Mouse (Mus musculus): ENCODE measurements around the gene Nos1ap. TPM values are rescaled to one million over a fixed set of nuclear protein-coding genes. Genes with fewer than 3 reads are reported as not detected.

The Nos1ap gene
- polyA plus RNA-seq, 1 experiment from 2014 or later = 16.3 TPM

DNA sequence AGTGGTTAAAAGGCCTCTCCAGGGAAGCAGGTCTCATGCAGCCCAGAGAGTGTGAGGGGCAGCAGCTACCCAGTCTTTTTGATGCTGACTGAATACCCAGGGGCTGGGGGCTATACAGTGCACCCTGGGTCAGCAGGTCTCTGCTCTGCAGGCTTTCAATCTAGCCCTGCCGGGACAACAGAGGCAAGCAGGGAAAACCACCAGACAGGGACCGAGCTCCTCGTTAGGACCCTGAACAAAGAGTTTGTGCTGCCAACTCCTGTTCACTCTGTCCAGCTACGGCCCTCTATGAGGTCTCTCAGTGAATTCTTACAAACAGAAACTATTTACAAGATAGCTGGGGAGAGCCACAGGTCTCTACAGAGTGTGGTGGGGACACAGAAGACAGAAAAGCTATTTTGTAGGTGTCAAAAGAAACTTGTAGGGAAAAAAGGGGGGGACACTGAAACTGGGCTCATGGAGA lies 86.4 kb downstream of the Nos1ap start:
- no peak for DNase-seq (ENCODE audit: low spot score)
- Histone ChIP-seq H3K9ac (ENCODE audit: low read depth, low read length) (no peak overlapping the region), H3K4me3 (replicated peaks; ENCODE audit: low read depth, low read length) (no peak overlapping the region), H3K27ac (no peak overlapping the region), H3K4me2 (ENCODE audit: low read length) (no peak overlapping the region), H3K36me3 (ENCODE audit: insufficient read depth, low read length) (no peaks in the 10 kb centered on the region), H3K4me1 (replicated peaks; ENCODE audit: insufficient read depth, low read length) (no peaks in the 10 kb centered on the region), H3K27me3 (ENCODE audit: insufficient read depth, low read length) (no peaks in the 10 kb centered on the region), H3K9me3 (replicated peaks; ENCODE audit: low read length) (no peaks in the 10 kb centered on the region)
- 61% methylated on average over 4 of the region's 4 CpGs for WGBS
- TF ChIP-seq CTCF (IDR thresholded peaks at IDR 0.05; ENCODE audit: low read depth) = no peak
- no peak for ATAC-seq (replicated peaks; ENCODE audit: low FRiP score, low read depth)

DNA sequence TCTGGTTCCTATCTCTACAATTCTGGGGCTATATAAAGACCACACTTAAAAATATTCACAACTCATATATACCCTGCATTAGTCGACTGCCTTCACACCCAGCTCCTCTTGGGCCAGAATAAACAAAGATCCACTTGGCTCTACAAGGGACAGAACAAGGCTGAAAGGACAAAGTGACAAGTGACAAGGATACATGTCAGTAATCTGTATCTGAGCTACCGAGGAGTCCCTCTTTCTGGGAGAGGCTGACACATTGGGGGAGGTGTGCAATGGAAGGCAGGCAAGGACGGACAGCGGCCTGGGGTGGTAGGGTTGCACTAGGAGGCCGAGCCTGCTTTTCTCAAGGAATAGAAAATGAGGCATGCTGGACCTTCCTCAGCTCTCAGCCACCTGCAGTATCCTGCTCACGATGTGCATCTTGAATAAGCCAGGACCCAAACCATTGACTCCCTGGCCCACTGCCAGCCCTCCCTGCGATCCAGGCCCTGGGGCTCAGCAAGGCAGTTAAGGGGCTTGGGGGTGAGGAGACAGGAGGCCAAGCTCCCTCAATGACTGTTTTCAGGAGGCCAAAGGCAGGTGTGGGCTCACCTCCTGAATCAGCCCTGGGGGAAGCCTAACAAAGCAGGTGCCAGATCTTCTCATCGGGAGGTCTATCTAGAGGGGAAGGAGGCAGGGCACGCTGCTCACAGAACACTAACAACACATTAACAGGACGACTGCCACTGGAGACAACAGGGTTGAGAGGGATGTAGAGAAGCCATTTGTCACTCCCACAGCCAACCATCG lies 87.0 kb downstream of the Nos1ap start:
- Histone ChIP-seq H3K9me3 (replicated peaks; ENCODE audit: low read length) (no peaks in the 10 kb centered on the region), H3K4me2 (ENCODE audit: low read length) (no peak overlapping the region), H3K4me1 (replicated peaks; ENCODE audit: insufficient read depth, low read length) (no peaks in the 10 kb centered on the region), H3K27ac (no peak overlapping the region), H3K27me3 (ENCODE audit: insufficient read depth, low read length) (no peaks in the 10 kb centered on the region), H3K9ac (ENCODE audit: low read depth, low read length) (no peak overlapping the region), H3K4me3 (replicated peaks; ENCODE audit: low read depth, low read length) (no peak overlapping the region), H3K36me3 (ENCODE audit: insufficient read depth, low read length) (no peaks in the 10 kb centered on the region)
- ATAC-seq (replicated peaks; ENCODE audit: low FRiP score, low read depth) (no peak; the same call in 1 of the 2 replicates), DNase-seq (ENCODE audit: low spot score) (no peak)
- no peak for TF ChIP-seq CTCF (IDR thresholded peaks at IDR 0.05; ENCODE audit: low read depth)
- WGBS = 33% methylated on average over 11 of the region's 11 CpGs

DNA sequence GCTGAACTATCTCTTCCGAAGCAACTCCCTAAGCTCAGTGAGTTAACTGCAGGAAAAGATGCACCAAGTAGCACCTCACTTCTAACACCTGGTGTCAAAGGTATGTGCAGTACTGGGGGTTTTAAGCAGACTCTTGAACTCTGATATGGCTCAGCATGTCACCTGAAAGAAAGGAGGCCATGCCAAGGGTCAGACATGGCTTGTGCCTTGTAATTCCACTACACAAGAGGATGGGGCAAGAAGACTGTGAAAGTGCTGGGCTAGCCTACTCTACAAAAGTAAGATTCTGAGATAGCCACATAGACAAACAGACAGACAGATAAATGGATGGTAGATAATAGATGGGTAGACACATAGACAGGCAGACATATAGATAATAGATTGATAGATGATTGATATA lies 87.7 kb downstream of the Nos1ap start:
- Histone ChIP-seq H3K36me3 (ENCODE audit: insufficient read depth, low read length) (no peaks in the 10 kb centered on the region), H3K9me3 (replicated peaks; ENCODE audit: low read length) (no peaks in the 10 kb centered on the region), H3K9ac (ENCODE audit: low read depth, low read length) (no peak overlapping the region), H3K4me2 (ENCODE audit: low read length) (no peak overlapping the region), H3K27me3 (ENCODE audit: insufficient read depth, low read length) (no peaks in the 10 kb centered on the region), H3K4me3 (replicated peaks; ENCODE audit: low read depth, low read length) (no peak overlapping the region), H3K4me1 (replicated peaks; ENCODE audit: insufficient read depth, low read length) (no peaks in the 10 kb centered on the region), H3K27ac (no peak overlapping the region)
- 94% methylated on average over 1 of the region's 1 CpGs for WGBS
- no peak for TF ChIP-seq CTCF (IDR thresholded peaks at IDR 0.05; ENCODE audit: low read depth)
- no peak for DNase-seq (ENCODE audit: low spot score)
- no peak for ATAC-seq (replicated peaks; ENCODE audit: low FRiP score, low read depth)

DNA sequence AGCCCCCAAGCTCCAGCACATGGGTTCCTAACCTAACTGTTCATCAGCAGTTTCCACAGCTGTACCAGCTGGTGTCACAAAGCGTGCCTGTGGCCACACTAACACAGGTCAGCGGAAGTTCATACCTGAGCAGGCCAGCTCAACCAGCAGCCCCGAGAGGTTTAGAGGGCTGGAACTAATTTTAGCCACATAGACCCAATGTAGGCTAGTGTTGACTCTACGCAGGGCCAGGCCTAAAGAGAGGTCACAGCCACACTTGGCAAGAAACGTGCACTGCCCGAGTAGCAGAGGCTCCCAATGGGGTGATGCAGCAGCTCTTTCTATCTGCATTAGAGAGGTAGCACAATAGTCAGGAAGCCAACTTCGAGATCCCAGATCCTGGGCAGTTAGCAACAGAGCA lies 88.1 kb downstream of the Nos1ap start:
- ATAC-seq (replicated peaks; ENCODE audit: low FRiP score, low read depth) = no peak
- no peak overlapping the region for H3K4me2 ChIP-seq (ENCODE audit: low read length)
- H3K27ac ChIP-seq = no peak overlapping the region
- no peaks in the 10 kb centered on the region for H3K36me3 ChIP-seq (ENCODE audit: insufficient read depth, low read length)
- TF ChIP-seq CTCF (IDR thresholded peaks at IDR 0.05; ENCODE audit: low read depth) = no peak
- H3K9ac ChIP-seq (ENCODE audit: low read depth, low read length) = no peak overlapping the region
- no peak overlapping the region for H3K4me3 ChIP-seq (replicated peaks; ENCODE audit: low read depth, low read length)
- no peaks in the 10 kb centered on the region for H3K27me3 ChIP-seq (ENCODE audit: insufficient read depth, low read length)
- WGBS = 74% methylated on average over 7 of the region's 7 CpGs
- DNase-seq (ENCODE audit: low spot score) = no peak
- no peaks in the 10 kb centered on the region for H3K4me1 ChIP-seq (replicated peaks; ENCODE audit: insufficient read depth, low read length)
- H3K9me3 ChIP-seq (replicated peaks; ENCODE audit: low read length) = no peaks in the 10 kb centered on the region

DNA sequence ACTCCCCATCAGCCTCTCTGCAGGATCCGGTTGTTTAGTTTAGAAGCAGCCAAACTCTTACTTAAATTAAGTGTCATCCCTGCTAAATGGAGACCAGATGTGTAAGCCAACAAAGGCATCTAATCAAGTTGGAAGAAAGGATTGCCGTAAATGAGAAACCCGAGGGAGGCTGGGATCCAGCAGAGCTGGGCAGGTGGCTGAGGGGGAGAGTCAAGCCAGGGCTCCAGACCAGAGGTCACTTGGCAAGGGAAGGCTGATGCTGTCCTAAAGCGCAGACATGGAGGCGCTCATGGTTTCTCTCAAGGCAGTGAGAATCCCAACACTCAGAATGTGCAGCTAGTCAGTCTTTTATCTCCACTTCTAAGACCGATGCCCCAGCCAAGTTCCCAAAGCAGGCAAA lies 89.8 kb downstream of the Nos1ap start:
- Histone ChIP-seq H3K36me3 (ENCODE audit: insufficient read depth, low read length) (no peaks in the 10 kb centered on the region), H3K9ac (ENCODE audit: low read depth, low read length) (no peak overlapping the region), H3K4me2 (ENCODE audit: low read length) (no peak overlapping the region), H3K27ac (no peak overlapping the region), H3K9me3 (replicated peaks; ENCODE audit: low read length) (no peaks in the 10 kb centered on the region), H3K4me1 (replicated peaks; ENCODE audit: insufficient read depth, low read length) (no peaks in the 10 kb centered on the region), H3K27me3 (ENCODE audit: insufficient read depth, low read length) (no peaks in the 10 kb centered on the region), H3K4me3 (replicated peaks; ENCODE audit: low read depth, low read length) (no peak overlapping the region)
- TF ChIP-seq CTCF (IDR thresholded peaks at IDR 0.05; ENCODE audit: low read depth) = no peak
- DNase-seq (ENCODE audit: low spot score) (no peak), ATAC-seq (replicated peaks; ENCODE audit: low FRiP score, low read depth) (no peak)
- 38% methylated on average over 6 of the region's 6 CpGs for WGBS

DNA sequence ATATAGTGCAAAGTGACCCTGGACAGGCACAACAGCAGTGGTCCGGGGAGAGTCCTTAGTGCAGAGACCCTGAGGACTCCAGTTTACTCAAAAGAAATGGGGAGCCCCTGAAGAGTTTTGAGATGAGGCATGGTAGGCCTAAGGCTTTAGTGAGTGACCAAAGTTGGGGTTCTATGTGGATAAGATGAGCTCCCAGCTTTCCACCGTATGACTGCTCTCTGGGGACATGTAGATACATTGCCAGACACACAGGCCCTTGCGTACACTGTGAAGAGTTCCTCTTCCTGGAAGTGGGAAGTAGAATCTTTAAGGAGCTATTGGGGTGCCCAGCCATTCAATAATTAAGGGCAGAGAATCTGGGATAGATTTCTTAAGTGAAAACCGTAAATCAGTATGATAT lies 90.2 kb downstream of the Nos1ap start:
- H3K27me3 ChIP-seq (ENCODE audit: insufficient read depth, low read length) = no peaks in the 10 kb centered on the region
- H3K9ac ChIP-seq (ENCODE audit: low read depth, low read length) = no peak overlapping the region
- no peak overlapping the region for H3K4me2 ChIP-seq (ENCODE audit: low read length)
- 57% methylated on average over 4 of the region's 4 CpGs for WGBS
- H3K4me1 ChIP-seq (replicated peaks; ENCODE audit: insufficient read depth, low read length) = no peaks in the 10 kb centered on the region
- no peak for TF ChIP-seq CTCF (IDR thresholded peaks at IDR 0.05; ENCODE audit: low read depth)
- no peaks in the 10 kb centered on the region for H3K9me3 ChIP-seq (replicated peaks; ENCODE audit: low read length)
- H3K27ac ChIP-seq = no peak overlapping the region
- ATAC-seq (replicated peaks; ENCODE audit: low FRiP score, low read depth) (no peak), DNase-seq (ENCODE audit: low spot score) (no peak)
- H3K36me3 ChIP-seq (ENCODE audit: insufficient read depth, low read length) = no peaks in the 10 kb centered on the region
- no peak overlapping the region for H3K4me3 ChIP-seq (replicated peaks; ENCODE audit: low read depth, low read length)
